Comparison of ENCODE assay signal across 20 mouse cellular contexts in genomic region chr15:98076901-98077300, GRCm38 (mm10). TPM values are rescaled to one million over a fixed set of nuclear protein-coding genes. Genes with fewer than 3 reads are reported as not detected.
A peak's percentile ranks its signal among the peaks of the same experiment; 100 is the strongest.
DNase-seq lines count a peak whose midpoint lies in the region; TF ChIP-seq lines count a peak whose summit lies in the region.
"Had no signal": no experiment of that assay in that cellular context is flagged by ENCODE, and none has a peak within 500 bp of the region (broad histone marks: within the 10 kb centered on the region; RNA-seq: fewer than 3 reads in every experiment).

No protein-coding gene starts in this region.

- no peak for TF ChIP-seq POLR2A in ES-Bruce4 (IDR thresholded peaks at IDR 0.05; ENCODE audit: insufficient read depth, low read length)
- TF ChIP-seq POLR2A in lung, adult 2 months (IDR thresholded peaks at IDR 0.05; ENCODE audit: borderline replicate concordance, extremely low read depth, low read depth, low read length), result no peak

- no peak overlapping the region for H3K27ac ChIP-seq in ES-Bruce4 (ENCODE audit: insufficient read depth, low read length)
- no peak overlapping the region for H3K27ac ChIP-seq in ES-E14 (ENCODE audit: insufficient read depth, low read depth, low read length, poor library complexity, severe bottlenecking)
- H3K27ac ChIP-seq: embryonic facial prominence, embryonic 10.5 days; embryonic facial prominence, embryonic 12.5 days; forebrain, embryonic 10.5 days; forebrain, embryonic 12.5 days had no signal

- 0 out of 2 replicates have a peak, but pooled peaks have one; percentile 20 for TF ChIP-seq EP300 in ES-Bruce4 (IDR thresholded peaks at IDR 0.05; ENCODE audit: insufficient read depth, low read depth, low read length)

- peak; percentile 40 for DNase-seq in ES-E14 (ENCODE audit: low read depth, low spot score)
- peak; percentile 75 for DNase-seq in ZHBTc4 (ENCODE audit: low read depth, low spot score)
- DNase-seq in lung, adult 2 months, result no peak
- DNase-seq in adrenal gland, postnatal 4 days (ENCODE audit: low spot score in 2 of 2), result no peak
- DNase-seq in spleen, postnatal 14 days (ENCODE audit: low spot score in 2 of 2), result no peak
- DNase-seq: adrenal gland, adult 2 months; adrenal gland, postnatal 10 days; adrenal gland, postnatal 25 days; cerebellum, adult 11-12 months; cerebellum, adult 2 months; cerebellum, adult 9-10 months; cerebellum, postnatal 10 days; cerebellum, postnatal 25 days had no signal

- 93% methylated on average over 6 of the region's 6 CpGs for WGBS in lung, adult 2 months

- H3K9me3 ChIP-seq in E14TG2a.4 (ENCODE audit: low read length), result no peaks in the 10 kb centered on the region
- H3K9me3 ChIP-seq in ES-Bruce4 (replicated peaks; ENCODE audit: control insufficient read depth, insufficient read depth, low read length, poor library complexity, severe bottlenecking), result no peaks in the 10 kb centered on the region
- H3K9me3 ChIP-seq in ES-E14 (ENCODE audit: control insufficient read depth, insufficient read depth, low read depth, low read length), result no peaks in the 10 kb centered on the region
- H3K9me3 ChIP-seq: embryonic facial prominence, embryonic 10.5 days; embryonic facial prominence, embryonic 12.5 days; forebrain, embryonic 10.5 days; forebrain, embryonic 12.5 days had no signal

- peaks cover 55% of the 10 kb centered on the region for H3K4me1 ChIP-seq in E14TG2a.4 (replicated peaks; ENCODE audit: low read depth, low read length)
- H3K4me1 ChIP-seq in ES-Bruce4 (ENCODE audit: control insufficient read depth, insufficient read depth, low read length), result no peaks in the 10 kb centered on the region
- peaks cover 6% of the 10 kb centered on the region in 2 experiments; a peak in 3 of 4 replicates for H3K4me1 ChIP-seq in ES-E14 (ENCODE audit: control insufficient read depth in 2 of 2, insufficient read depth in 2 of 2, low read length in 2 of 2, poor library complexity in 1 of 2)
- no peaks in the 10 kb centered on the region; the same call in 1 of the 2 replicates for H3K4me1 ChIP-seq in lung, adult 2 months (ENCODE audit: control insufficient read depth, insufficient read depth, low read length)
- H3K4me1 ChIP-seq: embryonic facial prominence, embryonic 10.5 days; embryonic facial prominence, embryonic 12.5 days; forebrain, embryonic 10.5 days; forebrain, embryonic 12.5 days had no signal

- in situ Hi-C loops in ES-E14 (cut with MboI; ENCODE audit: low sequenced_read_pairs in 2 of 2, unreplicated experiment in 2 of 2), result no loop called here

- H3K27me3 ChIP-seq in E14TG2a.4 (ENCODE audit: insufficient read depth, low read length) (no peaks in the 10 kb centered on the region), ES-Bruce4 (ENCODE audit: control insufficient read depth, insufficient read depth, low read length, poor library complexity, severe bottlenecking) (no peaks in the 10 kb centered on the region)
- H3K27me3 ChIP-seq: embryonic facial prominence, embryonic 12.5 days; forebrain, embryonic 12.5 days had no signal

- H3K9ac ChIP-seq in ES-Bruce4 (ENCODE audit: low read depth, poor library complexity, severe bottlenecking), result no peak overlapping the region
- no peak overlapping the region for H3K9ac ChIP-seq in ES-E14 (ENCODE audit: insufficient read depth, low read depth, low read length, poor library complexity, severe bottlenecking)
- H3K9ac ChIP-seq: embryonic facial prominence, embryonic 12.5 days; forebrain, embryonic 12.5 days had no signal

- H3K4me3 ChIP-seq in E14TG2a.4 (replicated peaks; ENCODE audit: low read length) (peak overlapping the region; percentile 29; the same call in 1 of the 2 replicates), ES-Bruce4 (ENCODE audit: low read depth, low read length) (no peak overlapping the region), ES-E14 (ENCODE audit: insufficient read depth in 1 of 2, low read depth in 1 of 2, low read length in 2 of 2, poor library complexity in 1 of 2, severe bottlenecking in 1 of 2) (no peak overlapping the region)
- H3K4me3 ChIP-seq in lung, adult 2 months (replicated peaks; ENCODE audit: extremely low read depth, low read depth, low read length), result no peak overlapping the region
- H3K4me3 ChIP-seq: embryonic facial prominence, embryonic 10.5 days; embryonic facial prominence, embryonic 12.5 days; erythroblast, embryonic 14.5 days; forebrain, embryonic 10.5 days; forebrain, embryonic 12.5 days had no signal

- TF ChIP-seq CTCF in E14TG2a.4 (conservative IDR thresholded peaks at IDR 0.05; ENCODE audit: low read length) (no peak), ES-Bruce4 (IDR thresholded peaks at IDR 0.05; ENCODE audit: low read depth, low read length) (no peak)
- TF ChIP-seq CTCF in lung, adult 2 months (IDR thresholded peaks at IDR 0.05; ENCODE audit: insufficient read depth, low read length), result no peak

- H3K36me3 ChIP-seq in E14TG2a.4 (ENCODE audit: insufficient read depth, low read length), result peaks cover 86% of the 10 kb centered on the region
- H3K36me3 ChIP-seq in ES-Bruce4 (ENCODE audit: control insufficient read depth, insufficient read depth, low read length, poor library complexity, severe bottlenecking), result peaks cover 31% of the 10 kb centered on the region
- H3K36me3 ChIP-seq in ES-E14 (ENCODE audit: control insufficient read depth, insufficient read depth, low read length, poor library complexity, severe bottlenecking), result peaks cover 21% of the 10 kb centered on the region

TF ChIP-seq in ES-E14, 5 proteins besides CTCF, POLR2A, EP300 and RAD21:
- TF ChIP-seq ZNF384 (IDR thresholded peaks at IDR 0.05; ENCODE audit: low read depth, low read length) (no peak), MAFK (IDR thresholded peaks at IDR 0.05; ENCODE audit: insufficient read depth, low read depth, low read length) (no peak), CHD2 (IDR thresholded peaks at IDR 0.05; ENCODE audit: low read depth, low read length) (no peak), ZC3H11A (IDR thresholded peaks at IDR 0.05; ENCODE audit: borderline replicate concordance, low read depth, low read length) (no peak), HCFC1 (IDR thresholded peaks at IDR 0.05; ENCODE audit: borderline replicate concordance, insufficient read depth, low read length) (no peak)

RNA-seq across cellular contexts. Expression of gene Pfkm, which starts 15.5 kb away (rescaled TPM):
- 39.8 and 42.8 TPM in 2 replicates for polyA plus RNA-seq in ES-Bruce4 (2011; ENCODE audit: insufficient read depth, insufficient read length, low read depth, missing spikeins)
- total RNA-seq in ES-E14 (2012; rRNA removed), result 18.3 and 18.5 TPM in 2 replicates
- polyA plus RNA-seq in lung, adult 2 months (2012; rRNA removed), result 19.8 and 54.0 TPM in 2 replicates
- 10 to 100 TPM; 76.5 to 88.7 TPM for total RNA-seq in adrenal gland, postnatal 4 days (2021)

RNA-seq across cellular contexts. Expression of gene Senp1, which starts 16.6 kb away (rescaled TPM):
- polyA plus RNA-seq in ES-Bruce4 (2011; ENCODE audit: insufficient read depth, insufficient read length, low read depth, missing spikeins), result 69.2 and 70.6 TPM in 2 replicates
- 20.5 and 27.2 TPM in 2 replicates for total RNA-seq in ES-E14 (2012; rRNA removed)
- 8.7 and 13.1 TPM in 2 replicates for polyA plus RNA-seq in lung, adult 2 months (2012; rRNA removed)
- total RNA-seq in adrenal gland, postnatal 4 days (2021), result 10 to 100 TPM; 26.0 to 28.8 TPM

Comparison
In these comparisons a context has a peak if more than half of its experiments do, and no peak if none do; other contexts are left out.
1. DNase-seq: peak in ES-E14 (single experiment) and ZHBTc4 (single experiment); none in lung, adult 2 months (single experiment), adrenal gland, postnatal 4 days (0 of 2) and spleen, postnatal 14 days (0 of 2).